Mouse (Mus musculus): ENCODE data around the gene Cpm.
A peak's percentile ranks its signal among the peaks of the same experiment; 100 is the strongest.

Cpm gene

GRCm38 (mm10) chr10:117649292-117650041 lies 20.2 kb downstream of the Cpm start:
- DNase-seq, result no peak

- no peak for DNase-seq
Measured at GRCm38 (mm10) chr10:117650042-117650655, 20.8 kb downstream of the Cpm start.

GRCm38 (mm10) chr10:117650725-117651124 lies 21.4 kb downstream of the Cpm start:
- no peak for DNase-seq

- no peak for DNase-seq
Measured at GRCm38 (mm10) chr10:117651587-117652377, 22.5 kb downstream of the Cpm start.

- no peak for DNase-seq
Measured at GRCm38 (mm10) chr10:117652378-117652774, 23.1 kb downstream of the Cpm start.

- no peak for DNase-seq
Measured at GRCm38 (mm10) chr10:117652930-117653778, 23.9 kb downstream of the Cpm start.

GRCm38 (mm10) chr10:117653779-117654173 lies 24.5 kb downstream of the Cpm start:
- no peak for DNase-seq

GRCm38 (mm10) chr10:117654576-117655123 lies 25.4 kb downstream of the Cpm start:
- DNase-seq, result no peak

GRCm38 (mm10) chr10:117655460-117655859 lies 26.2 kb downstream of the Cpm start:
- no peak for DNase-seq

- DNase-seq, result no peak
Measured at GRCm38 (mm10) chr10:117655908-117656661, 26.8 kb downstream of the Cpm start.

GRCm38 (mm10) chr10:117656662-117656962 lies 27.3 kb downstream of the Cpm start:
- no peak for DNase-seq

GRCm38 (mm10) chr10:117656985-117657658 lies 27.8 kb downstream of the Cpm start:
- DNase-seq, result no peak

GRCm38 (mm10) chr10:117657659-117658306 lies 28.5 kb downstream of the Cpm start:
- no peak for DNase-seq

- no peak for DNase-seq
Measured at GRCm38 (mm10) chr10:117658522-117659429, 29.5 kb downstream of the Cpm start.

GRCm38 (mm10) chr10:117659430-117659813 lies 30.1 kb downstream of the Cpm start:
- DNase-seq, result no peak

- no peak for DNase-seq
Measured at GRCm38 (mm10) chr10:117659819-117660218, 30.5 kb downstream of the Cpm start.

- peak; percentile 68 for DNase-seq
Measured at GRCm38 (mm10) chr10:117662316-117663055, 33.2 kb downstream of the Cpm start.

GRCm38 (mm10) chr10:117663056-117663864 lies 34.0 kb downstream of the Cpm start:
- DNase-seq, result peak; percentile 58

Measured in kidney, postnatal 14 days (tissue).